Mouse (Mus musculus): Measurements from ENCODE around the gene Mael.

Gene Mael

DNA sequence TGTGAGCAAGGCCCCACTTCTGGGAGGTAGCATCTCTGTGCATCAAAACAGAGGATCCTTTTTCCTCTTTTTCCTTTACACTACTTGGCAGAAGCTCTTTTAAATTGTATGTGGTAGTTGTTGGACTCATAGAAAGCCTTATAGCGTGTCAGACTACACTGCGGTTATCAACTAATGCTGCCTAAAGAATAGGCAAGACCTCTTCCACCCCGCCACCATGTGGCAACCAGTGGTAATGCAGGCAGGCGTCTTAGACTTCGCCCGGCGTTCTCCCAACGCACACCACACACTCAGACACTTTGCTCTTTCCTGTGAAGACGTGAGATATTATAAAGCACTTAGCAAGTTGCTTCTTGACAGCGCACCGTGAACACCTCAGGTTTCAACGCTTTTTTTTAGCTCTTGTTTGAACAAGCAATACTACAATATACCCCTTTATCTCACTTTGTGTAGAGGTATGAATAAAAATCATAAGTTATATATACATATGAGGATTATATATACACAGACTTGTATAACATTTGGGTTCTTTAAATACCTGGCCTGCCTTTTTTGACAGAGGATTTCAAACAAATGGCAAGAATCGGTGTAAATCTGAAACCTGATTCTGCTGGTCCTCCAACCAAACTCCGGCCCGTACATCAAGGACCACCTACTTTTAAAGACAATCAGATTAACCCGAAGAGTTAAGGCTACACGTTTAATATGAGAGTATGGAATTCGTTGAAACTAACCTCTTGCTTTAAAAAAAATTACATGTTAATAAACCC, 85.0 kb downstream of the Mael start:
- DNase-seq = peak; percentile 63 to 88

DNA sequence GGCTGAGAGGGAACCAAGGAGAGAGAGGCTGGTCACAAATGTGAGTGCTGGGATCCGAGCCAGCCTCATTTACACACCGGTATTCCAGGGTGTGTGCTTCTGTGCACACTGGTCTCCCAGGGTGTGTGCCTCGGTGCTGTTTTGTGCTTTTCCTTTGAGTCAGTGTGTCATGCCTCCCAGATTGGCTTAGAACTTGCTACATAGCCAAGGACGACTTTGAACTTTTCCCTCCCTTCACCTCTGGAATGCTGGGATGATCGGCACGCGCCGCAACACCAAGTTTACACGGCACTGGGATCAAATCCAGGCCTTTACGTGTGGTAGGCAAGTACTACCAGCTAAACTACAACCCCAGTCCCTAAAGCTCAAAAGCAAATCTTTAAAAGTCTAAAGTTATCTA, 86.5 kb downstream of the Mael start:
- DNase-seq = no peak

DNA sequence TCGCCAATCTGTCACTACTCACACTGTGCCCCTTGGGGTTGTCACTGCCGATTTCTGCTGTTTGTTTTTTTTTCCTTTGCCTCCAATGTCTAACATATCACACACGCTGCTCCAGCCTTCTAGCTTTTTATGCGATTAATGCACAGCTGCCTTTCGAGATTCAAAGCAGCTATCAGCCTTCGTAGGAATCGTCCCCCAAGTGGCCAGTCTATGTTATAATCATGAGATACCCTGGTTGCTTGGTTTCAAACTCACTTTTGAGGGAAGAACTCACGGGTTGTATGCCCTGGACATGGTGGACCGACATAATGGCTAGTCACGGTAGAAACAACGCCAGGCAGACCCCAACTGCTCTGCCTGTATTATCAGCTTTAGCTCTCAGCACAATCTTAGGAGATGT, 87.2 kb downstream of the Mael start:
- no peak for DNase-seq

All from spleen, adult 18-20 months (tissue).